Comparison of ENCODE assay signal across 8 mouse cellular contexts in genomic region chr9:76236626-76237025, GRCm38 (mm10). TPM values are rescaled to one million over a fixed set of nuclear protein-coding genes. Genes with fewer than 3 reads are reported as not detected.
DNase-seq lines count a peak whose midpoint lies in the region; ATAC-seq lines count a peak whose summit lies in the region.

No protein-coding gene starts in this region.

- intact Hi-C loops in left cerebral cortex, postnatal 4 days (cut with DNase I), result loop anchor here (5.0 kb wide), 1 partner anchor 474 kb away; no protein-coding TSS in a partner anchor

- no peak for ATAC-seq in embryonic facial prominence, embryonic 12.5 days (ENCODE audit: insufficient number of reproducible peaks, insufficient read depth, low FRiP score, low TSS enrichment)
- peak; percentile 78 for ATAC-seq in midbrain, embryonic 11.5 days (ENCODE audit: low FRiP score)

- peak; percentile 40 to 51 for DNase-seq in urinary bladder, adult 18-20 months (ENCODE audit: low spot score in 2 of 2)
- no peak for DNase-seq in urinary bladder, adult 2 months (ENCODE audit: low spot score)
- DNase-seq in heart, adult 18-20 months, result peak; percentile 42 to 78
- DNase-seq in kidney, adult 11 months, result peak; percentile 4
- DNase-seq in left cerebral cortex, postnatal 4 days, result peak; percentile 54
- peak; percentile 93 for DNase-seq in midbrain, embryonic 11.5 days (ENCODE audit: low spot score, missing footprints)
- DNase-seq in spleen, postnatal 10 days (ENCODE audit: low spot score in 2 of 2), result peak; percentile 27 to 70

- H3K27me3 ChIP-seq in embryonic facial prominence, embryonic 12.5 days, result no peaks in the 10 kb centered on the region
- no peaks in the 10 kb centered on the region for H3K27me3 ChIP-seq in midbrain, embryonic 11.5 days (ENCODE audit: control insufficient read depth, insufficient read depth, low read length)

- no peaks in the 10 kb centered on the region for H3K9me3 ChIP-seq in embryonic facial prominence, embryonic 12.5 days
- no peaks in the 10 kb centered on the region for H3K9me3 ChIP-seq in midbrain, embryonic 11.5 days (ENCODE audit: control insufficient read depth, low read length)

- peak overlapping the region; percentile 34; the same call in 1 of the 2 replicates for H3K4me3 ChIP-seq in embryonic facial prominence, embryonic 12.5 days
- peak overlapping the region; percentile 28 for H3K4me3 ChIP-seq in midbrain, embryonic 11.5 days (ENCODE audit: low read depth, low read length)

- H3K4me2 ChIP-seq in embryonic facial prominence, embryonic 12.5 days (replicated peaks), result peak overlapping the region; percentile 54
- H3K4me2 ChIP-seq in midbrain, embryonic 11.5 days, result peak overlapping the region; percentile 57

- under 1% methylated on average over 7 of the region's 7 CpGs for WGBS in embryonic facial prominence, embryonic 12.5 days
- WGBS in midbrain, embryonic 11.5 days, result 2% methylated on average over 7 of the region's 7 CpGs

- H3K27ac ChIP-seq in embryonic facial prominence, embryonic 12.5 days, result 0 out of 2 replicates have a peak overlapping the region, but pooled peaks have one; percentile 30
- no peak overlapping the region for H3K27ac ChIP-seq in midbrain, embryonic 11.5 days (ENCODE audit: low read depth, low read length)

- H3K36me3 ChIP-seq in embryonic facial prominence, embryonic 12.5 days, result no peaks in the 10 kb centered on the region
- no peaks in the 10 kb centered on the region for H3K36me3 ChIP-seq in midbrain, embryonic 11.5 days (ENCODE audit: control insufficient read depth, insufficient read depth, low read length)

- peaks cover 6% of the 10 kb centered on the region; the same call in 1 of the 2 replicates for H3K4me1 ChIP-seq in embryonic facial prominence, embryonic 12.5 days
- H3K4me1 ChIP-seq in midbrain, embryonic 11.5 days (ENCODE audit: control insufficient read depth, insufficient read depth, low read length), result no peaks in the 10 kb centered on the region

- no peak overlapping the region for H3K9ac ChIP-seq in embryonic facial prominence, embryonic 12.5 days
- H3K9ac ChIP-seq in midbrain, embryonic 11.5 days (ENCODE audit: low read length), result no peak overlapping the region; the same call in 1 of the 2 replicates

RNA-seq across cellular contexts. Expression of gene Gfral, which starts 23.2 kb away (rescaled TPM):
- not detected in 2 replicates for polyA plus RNA-seq in urinary bladder, adult 2 months (2012; rRNA removed)
- not detected in 2 replicates for polyA plus RNA-seq in embryonic facial prominence, embryonic 12.5 days (2016; fragmentation: Nextera tagmentation; extraction: Ambion mirVana)
- not detected for total RNA-seq in heart, adult 18-20 months (2021)
- not detected for total RNA-seq in left cerebral cortex, postnatal 4 days (2021)
- not detected in 2 replicates for polyA plus RNA-seq in midbrain, embryonic 11.5 days (2014; fragmentation: Nextera tagmentation; extraction: Ambion mirVana)
